Comparison of ENCODE assay signal across 8 mouse cellular contexts in genomic region chr15:98002113-98002990, GRCm38 (mm10). TPM values are rescaled to one million over a fixed set of nuclear protein-coding genes. Genes with fewer than 3 reads are reported as not detected.
DNase-seq lines count a peak whose midpoint lies in the region; ATAC-seq and TF ChIP-seq lines count a peak whose summit lies in the region.

No protein-coding gene starts in this region.

- peaks cover 97% of the 10 kb centered on the region for H3K27me3 ChIP-seq in heart, postnatal 0 days (ENCODE audit: control insufficient read depth, insufficient read depth, low read length)
- peaks cover 47% of the 10 kb centered on the region for H3K27me3 ChIP-seq in limb, embryonic 15.5 days
- peaks cover 35% of the 10 kb centered on the region; the same call in 1 of the 2 replicates for H3K27me3 ChIP-seq in stomach, postnatal 0 days (ENCODE audit: control insufficient read depth, insufficient read depth, low read length)
- H3K27me3 ChIP-seq in thymus, adult 2 months (ENCODE audit: control insufficient read depth, insufficient read depth, low read length) = peaks cover 45% of the 10 kb centered on the region

- intact Hi-C loops in gastrocnemius, adult 2 months (cut with DNase I) = no loop called here
- intact Hi-C loops in gastrocnemius, postnatal 14 days (cut with DNase I; ENCODE audit: low total_unique reads) = no loop called here

- peak overlapping the region; percentile 10; the same call in 1 of the 2 replicates for H3K27ac ChIP-seq in gastrocnemius, adult 2 months
- H3K27ac ChIP-seq in heart, postnatal 0 days (ENCODE audit: low read depth) = no peak overlapping the region
- peak overlapping the region; percentile 91 for H3K27ac ChIP-seq in limb, embryonic 15.5 days
- no peak overlapping the region for H3K27ac ChIP-seq in stomach, postnatal 0 days (replicated peaks)
- H3K27ac ChIP-seq in thymus, adult 2 months (ENCODE audit: control insufficient read depth, insufficient read depth, low read length) = no peak overlapping the region

- no peak for TF ChIP-seq EP300 in heart, postnatal 0 days (IDR thresholded peaks at IDR 0.05; ENCODE audit: low read depth)
- no peak for TF ChIP-seq EP300 in stomach, postnatal 0 days (optimal IDR thresholded peaks at IDR 0.05)

- under 1% methylated on average over 41 of the region's 42 CpGs for WGBS in heart, postnatal 0 days
- WGBS in limb, embryonic 15.5 days = under 1% methylated on average over 42 of the region's 42 CpGs
- 1% methylated on average over 42 of the region's 42 CpGs for WGBS in stomach, postnatal 0 days
- 3% methylated on average over 42 of the region's 42 CpGs for WGBS in thymus, adult 2 months

- no peaks in the 10 kb centered on the region for H3K36me3 ChIP-seq in heart, postnatal 0 days (replicated peaks; ENCODE audit: control insufficient read depth, insufficient read depth, low read length)
- 0 out of 2 replicates have a peak, but pooled peaks cover 5% of the 10 kb centered on the region for H3K36me3 ChIP-seq in limb, embryonic 15.5 days
- H3K36me3 ChIP-seq in stomach, postnatal 0 days (ENCODE audit: control insufficient read depth, insufficient read depth, low read length) = no peaks in the 10 kb centered on the region
- H3K36me3 ChIP-seq in thymus, adult 2 months (ENCODE audit: control insufficient read depth, insufficient read depth, low read length) = no peaks in the 10 kb centered on the region

- H3K9me3 ChIP-seq in heart, postnatal 0 days (replicated peaks; ENCODE audit: control insufficient read depth, low read length) = no peaks in the 10 kb centered on the region
- no peaks in the 10 kb centered on the region for H3K9me3 ChIP-seq in limb, embryonic 15.5 days
- H3K9me3 ChIP-seq in stomach, postnatal 0 days (ENCODE audit: control insufficient read depth, low read length) = no peaks in the 10 kb centered on the region

- TF ChIP-seq POLR2A in thymus, adult 2 months (IDR thresholded peaks at IDR 0.05; ENCODE audit: control insufficient read depth, extremely low read depth, insufficient read depth, low read length, poor library complexity) = no peak

- H3K4me1 ChIP-seq in heart, postnatal 0 days (ENCODE audit: control insufficient read depth, insufficient read depth) = peaks cover 22% of the 10 kb centered on the region
- H3K4me1 ChIP-seq in limb, embryonic 15.5 days = peaks cover 58% of the 10 kb centered on the region
- H3K4me1 ChIP-seq in stomach, postnatal 0 days (replicated peaks; ENCODE audit: control insufficient read depth, insufficient read depth) = 0 out of 2 replicates have a peak, but pooled peaks cover 3% of the 10 kb centered on the region
- 0 out of 2 replicates have a peak, but pooled peaks cover 2% of the 10 kb centered on the region for H3K4me1 ChIP-seq in thymus, adult 2 months (replicated peaks; ENCODE audit: control insufficient read depth, insufficient read depth, low read length)

- no peak for DNase-seq in gastrocnemius, adult 2 months
- no peak for DNase-seq in gastrocnemius, postnatal 14 days
- DNase-seq in brain, adult 2 months (ENCODE audit: low read depth, low spot score) = peak; percentile 92
- no peak for DNase-seq in heart, postnatal 0 days (ENCODE audit: low spot score)
- no peak for DNase-seq in stomach, postnatal 0 days (ENCODE audit: low spot score)
- DNase-seq in adrenal gland, postnatal 4 days (ENCODE audit: low spot score in 2 of 2) = no peak
- DNase-seq in thymus, adult 2 months = no peak

- H3K4me3 ChIP-seq in gastrocnemius, adult 2 months = peak overlapping the region; percentile 66
- H3K4me3 ChIP-seq in heart, postnatal 0 days (ENCODE audit: low read depth, low read length) = peak overlapping the region; percentile 47
- H3K4me3 ChIP-seq in limb, embryonic 15.5 days = peak overlapping the region; percentile 52
- H3K4me3 ChIP-seq in stomach, postnatal 0 days (ENCODE audit: low read depth, low read length) = peak overlapping the region; percentile 27
- no peak overlapping the region for H3K4me3 ChIP-seq in thymus, adult 2 months (ENCODE audit: control insufficient read depth, insufficient read depth, low read length)

- no peak for ATAC-seq in heart, postnatal 0 days (ENCODE audit: insufficient read depth, low read depth)
- peak; percentile 25; the same call in 1 of the 2 replicates for ATAC-seq in limb, embryonic 15.5 days (ENCODE audit: insufficient number of reproducible peaks, low FRiP score, low TSS enrichment, low read depth)
- no peak for ATAC-seq in stomach, postnatal 0 days (ENCODE audit: low FRiP score, low TSS enrichment)

- H3K9ac ChIP-seq in heart, postnatal 0 days (replicated peaks; ENCODE audit: low read depth, low read length) = peak overlapping the region; percentile 4; the same call in 1 of the 2 replicates
- H3K9ac ChIP-seq in limb, embryonic 15.5 days = peak overlapping the region; percentile 56
- H3K9ac ChIP-seq in stomach, postnatal 0 days (ENCODE audit: low read length) = no peak overlapping the region

- no peak for TF ChIP-seq CTCF in gastrocnemius, adult 2 months (IDR thresholded peaks at IDR 0.05)
- TF ChIP-seq CTCF in heart, postnatal 0 days (IDR thresholded peaks at IDR 0.05; ENCODE audit: low read depth) = no peak
- TF ChIP-seq CTCF in stomach, postnatal 0 days (IDR thresholded peaks at IDR 0.05; ENCODE audit: low read depth) = no peak
- TF ChIP-seq CTCF in thymus, adult 2 months (IDR thresholded peaks at IDR 0.05; ENCODE audit: borderline replicate concordance, control insufficient read depth, extremely low read depth, insufficient read depth, low read length, poor library complexity) = no peak

- peak overlapping the region; percentile 68 for H3K4me2 ChIP-seq in heart, postnatal 0 days (ENCODE audit: low read depth, low read length)
- peak overlapping the region; percentile 81 for H3K4me2 ChIP-seq in limb, embryonic 15.5 days
- H3K4me2 ChIP-seq in stomach, postnatal 0 days (replicated peaks; ENCODE audit: low read depth) = peak overlapping the region; percentile 57

RNA-seq across cellular contexts. Expression of gene Col2a1, which starts 2.1 kb away (rescaled TPM):
- total RNA-seq in gastrocnemius, adult 2 months (2021) = 1 to 10 TPM; 1.1 to 1.5 TPM
- total RNA-seq in gastrocnemius, postnatal 14 days (2021) = 10 to 100 TPM; 21.8 to 23.5 TPM
- 0.38 and 0.66 TPM in 2 replicates for total RNA-seq in heart, postnatal 0 days (2014; rRNA removed; ENCODE audit: low replicate concordance)
- 0.18 and 0.22 TPM in 2 replicates for polyA plus RNA-seq in heart, postnatal 0 days (2015; fragmentation: Nextera tagmentation; extraction: Ambion mirVana)
- 807 and 885 TPM in 2 replicates for polyA plus RNA-seq in limb, embryonic 15.5 days (2015; fragmentation: Nextera tagmentation; extraction: Ambion mirVana)
- polyA plus RNA-seq in stomach, postnatal 0 days (2015; fragmentation: Nextera tagmentation; extraction: Ambion mirVana) = 0.05 and 0.21 TPM in 2 replicates
- 1 to 10 TPM; 3.8 TPM for total RNA-seq in adrenal gland, postnatal 4 days (2021)
- 0.32 and 0.47 TPM in 2 replicates for polyA plus RNA-seq in thymus, adult 2 months (2012; rRNA removed)

RNA-seq across cellular contexts. Expression of gene Tmem106c, which starts 38.4 kb away (rescaled TPM):
- 1 to 10 TPM; 4.9 to 7.3 TPM for total RNA-seq in gastrocnemius, adult 2 months (2021)
- 1 to 10 TPM; 8.0 to 8.7 TPM for total RNA-seq in gastrocnemius, postnatal 14 days (2021)
- total RNA-seq in heart, postnatal 0 days (2014; rRNA removed; ENCODE audit: low replicate concordance) = 20.3 and 94.1 TPM in 2 replicates
- polyA plus RNA-seq in heart, postnatal 0 days (2015; fragmentation: Nextera tagmentation; extraction: Ambion mirVana) = 33.1 and 34.3 TPM in 2 replicates
- 48.8 and 51.3 TPM in 2 replicates for polyA plus RNA-seq in limb, embryonic 15.5 days (2015; fragmentation: Nextera tagmentation; extraction: Ambion mirVana)
- polyA plus RNA-seq in stomach, postnatal 0 days (2015; fragmentation: Nextera tagmentation; extraction: Ambion mirVana) = 33.1 and 39.8 TPM in 2 replicates
- 10 to 100 TPM; 69.8 to 70.7 TPM for total RNA-seq in adrenal gland, postnatal 4 days (2021)
- 38.4 and 40.0 TPM in 2 replicates for polyA plus RNA-seq in thymus, adult 2 months (2012; rRNA removed)

Comparison
In these comparisons a context has a peak if more than half of its experiments do, and no peak if none do; other contexts are left out.
1. RNA of gene Col2a1, which starts 2.1 kb away (total RNA-seq): 21.8 to 23.5 TPM in gastrocnemius, postnatal 14 days; 3.8 TPM in adrenal gland, postnatal 4 days, 1.1 to 1.5 TPM in gastrocnemius, adult 2 months and 0.38 to 0.66 TPM in heart, postnatal 0 days; every median in the first group is over 4 times any median in the second.
2. H3K27ac ChIP-seq: peak in gastrocnemius, adult 2 months (single experiment) and limb, embryonic 15.5 days (single experiment); none in heart, postnatal 0 days (single experiment), stomach, postnatal 0 days (single experiment) and thymus, adult 2 months (single experiment).
3. Peak in every context shown above with its lines, with median percentiles within 50 percentile points of each other: H3K4me2 ChIP-seq.